Mouse (Mus musculus) ES-Bruce4 (cell line): ENCODE measurements around the gene Olfr1513. TPM values are rescaled to one million over a fixed set of nuclear protein-coding genes. Genes with fewer than 3 reads are reported as not detected.
"Not testable (repeated sequence)": the region's sequence is repeated elsewhere in the genome, so short reads cannot be mapped to it uniquely, and the experiment has no call there.

Experiments used
- H3K27ac ChIP-seq: 2 replicates; pipeline ENCODE4 v1.5.1; 2012; ENCODE audit warnings: low read length, inconsistent platforms; ENCODE audit not compliant: insufficient read depth
- H3K27me3 ChIP-seq: 2 replicates; pipeline ENCODE4 v1.6.1; 2012; ENCODE audit warnings: mild to moderate bottlenecking, low read length, inconsistent platforms; ENCODE audit not compliant: control insufficient read depth, poor library complexity, insufficient read depth, severe bottlenecking
- H3K36me3 ChIP-seq: 2 replicates; pipeline ENCODE4 v1.6.1; 2012; ENCODE audit warnings: inconsistent platforms, mild to moderate bottlenecking, low read length, moderate library complexity; ENCODE audit not compliant: control insufficient read depth, poor library complexity, insufficient read depth, severe bottlenecking
- H3K4me1 ChIP-seq: one replicate; pipeline ENCODE4 v1.8.1; 2011; ENCODE audit warnings: low read length; ENCODE audit not compliant: control insufficient read depth, insufficient read depth
- H3K4me3 ChIP-seq: 2 replicates; pipeline ENCODE4 v1.5.1; 2011; ENCODE audit warnings: low read depth, mild to moderate bottlenecking, low read length
- H3K9ac ChIP-seq: 2 replicates; pipeline ENCODE4 v1.6.1; 2012; ENCODE audit warnings: low read depth, mild to moderate bottlenecking, inconsistent platforms; ENCODE audit not compliant: poor library complexity, severe bottlenecking
- H3K9me3 ChIP-seq: replicated peaks from 2 replicates; pipeline ENCODE4 v1.6.1; 2012; ENCODE audit warnings: mild to moderate bottlenecking, low read length, inconsistent platforms; ENCODE audit not compliant: control insufficient read depth, poor library complexity, insufficient read depth, severe bottlenecking
- CTCF ChIP-seq: IDR thresholded peaks from one replicate; pipeline ENCODE4 v1.8.1; 2011; ENCODE audit warnings: low read depth, low read length
- EP300 ChIP-seq: IDR thresholded peaks from 2 replicates; pipeline ENCODE4 v1.6.1; 2011; ENCODE audit warnings: low read depth, low read length; ENCODE audit not compliant: insufficient read depth
- POLR2A ChIP-seq: IDR thresholded peaks from one replicate; pipeline ENCODE4 v1.8.1; 2011; ENCODE audit warnings: low read length; ENCODE audit not compliant: insufficient read depth
- polyA plus RNA-seq: library from polyadenylated mRNA; stranded (reverse); fragments of >200 nt; gene quantifications from 2 replicates; pipeline ENCODE4 v1.2.4, GENCODE M21; 2011; ENCODE audit warnings: low read depth; ENCODE audit not compliant: missing spikeins, insufficient read depth, insufficient read length

Olfr1513 gene
- polyA plus RNA-seq, 1 experiment: not detected

GRCm38 (mm10) chr14:52313931-52314807 lies 42.0 kb downstream of the Olfr1513 start:
- Histone ChIP-seq H3K4me1 (no peaks in the 10 kb centered on the region), H3K36me3 (no peaks in the 10 kb centered on the region), H3K27ac (no peak overlapping the region), H3K4me3 (peak overlapping the region; percentile 25), H3K9me3 (no peaks in the 10 kb centered on the region), H3K9ac (0 out of 2 replicates have a peak overlapping the region, but pooled peaks have one; percentile 3), H3K27me3 (no peaks in the 10 kb centered on the region)
- no peak for TF ChIP-seq CTCF
- TF ChIP-seq POLR2A: no peak
- TF ChIP-seq EP300: no peak

- Histone ChIP-seq H3K27me3 (no peaks in the 10 kb centered on the region), H3K4me3 (no peak overlapping the region), H3K9me3 (no peaks in the 10 kb centered on the region), H3K27ac (no peak overlapping the region), H3K4me1 (no peaks in the 10 kb centered on the region), H3K9ac (no peak overlapping the region), H3K36me3 (no peaks in the 10 kb centered on the region)
- TF ChIP-seq CTCF (no peak), POLR2A (no peak), EP300 (no peak)
Observed at GRCm38 (mm10) chr14:52310906-52311305, 45.3 kb downstream of the Olfr1513 start.

GRCm38 (mm10) chr14:52310343-52310742 lies 45.9 kb downstream of the Olfr1513 start:
- not testable (repeated sequence) for H3K4me1 ChIP-seq, H3K4me3 ChIP-seq, H3K9me3 ChIP-seq, H3K9ac ChIP-seq, H3K27ac ChIP-seq, H3K27me3 ChIP-seq, H3K36me3 ChIP-seq
- TF ChIP-seq CTCF: peak; percentile 18

- Histone ChIP-seq H3K4me3 (no peak overlapping the region), H3K27ac (peak overlapping the region; percentile 52; the same call in 1 of the 2 replicates), H3K9me3 (no peaks in the 10 kb centered on the region), H3K27me3 (no peaks in the 10 kb centered on the region), H3K9ac (peak overlapping the region; percentile 75; the same call in 1 of the 2 replicates), H3K4me1 (no peaks in the 10 kb centered on the region), H3K36me3 (peaks cover 4% of the 10 kb centered on the region; the same call in 1 of the 2 replicates)
- TF ChIP-seq POLR2A (no peak), CTCF (no peak), EP300 (no peak)
Observed at GRCm38 (mm10) chr14:52306100-52306499, 50.1 kb downstream of the Olfr1513 start.

- Histone ChIP-seq H3K9me3 (no peaks in the 10 kb centered on the region), H3K4me1 (no peaks in the 10 kb centered on the region), H3K4me3 (peak within 1 kb of the TSS; percentile 93), H3K9ac (peak within 1 kb of the TSS; percentile 75), H3K27me3 (no peaks in the 10 kb centered on the region), H3K27ac (peak within 1 kb of the TSS; percentile 89), H3K36me3 (peaks cover 10% of the 10 kb centered on the region; the same call in 1 of the 2 replicates)
- peak; percentile 58; the same call in 1 of the 2 replicates for TF ChIP-seq EP300
- no peak for TF ChIP-seq CTCF
Observed at GRCm38 (mm10) chr14:52304644-52305271, 51.5 kb downstream of the Olfr1513 start, which contains the start of gene Mettl3. Mettl3 (minus strand) TSS chr14:52305128.

- H3K27me3 ChIP-seq, H3K4me1 ChIP-seq, H3K4me3 ChIP-seq, H3K27ac ChIP-seq, H3K9me3 ChIP-seq: not testable (repeated sequence)
- Histone ChIP-seq H3K36me3 (peaks cover 20% of the 10 kb centered on the region), H3K9ac (peak overlapping the region; percentile 75; the same call in 1 of the 2 replicates)
Observed at GRCm38 (mm10) chr14:52303517-52303916, 52.7 kb downstream of the Olfr1513 start.

Other genes with a start within 250 kb of the Olfr1513 start
- gene Rpgrip1, start 245.7 kb downstream of the Olfr1513 start, polyA plus RNA-seq: 6.7 and 9.0 TPM in 2 replicates
- gene Supt16, start 159.0 kb downstream of the Olfr1513 start, polyA plus RNA-seq: 217 and 224 TPM in 2 replicates
- gene Chd8, start 98.6 kb downstream of the Olfr1513 start, polyA plus RNA-seq: 175 and 178 TPM in 2 replicates
- gene Tox4, start 77.3 kb downstream of the Olfr1513 start, polyA plus RNA-seq: 66.5 and 67.4 TPM in 2 replicates
- gene Rab2b, start 76.9 kb downstream of the Olfr1513 start, polyA plus RNA-seq: 16.5 and 23.2 TPM in 2 replicates
- gene Mettl3, start 51.3 kb downstream of the Olfr1513 start, polyA plus RNA-seq: 65.8 and 67.6 TPM in 2 replicates
- 10.0 and 11.4 TPM in 2 replicates for gene Sall2, start 27.6 kb downstream of the Olfr1513 start, polyA plus RNA-seq
- not detected in 2 replicates for gene Olfr1512, start 22.8 kb upstream of the Olfr1513 start, polyA plus RNA-seq
- not detected in 2 replicates for gene Olfr1511, start 41.0 kb upstream of the Olfr1513 start, polyA plus RNA-seq
- not detected in 2 replicates for gene Olfr1510, start 58.0 kb upstream of the Olfr1513 start, polyA plus RNA-seq
- gene Olfr1509, start 86.6 kb upstream of the Olfr1513 start, polyA plus RNA-seq: not detected in 2 replicates
- gene Olfr1508, start 111.1 kb upstream of the Olfr1513 start, polyA plus RNA-seq: not detected in 2 replicates
- not detected in 2 replicates for gene Olfr1507, start 139.3 kb upstream of the Olfr1513 start, polyA plus RNA-seq